Mouse (Mus musculus) neutrophil, adult 83 days (primary cell): ENCODE data around the gene Ptpra. TPM values are rescaled to one million over a fixed set of nuclear protein-coding genes. Genes with fewer than 3 reads are reported as not detected.

Experiments
- total RNA-seq, 2 experiments: library from RNA; stranded (reverse); gene quantifications; one replicate each; pipeline ENCODE4 v1.2.4; 2023

Gene Ptpra
- total RNA-seq, result 10 to 100 TPM; 70.2 to 88.9 TPM

GRCm38 (mm10) chr2:130449794-130450433 is at the start of gene Ptpra:
Gene Ptpra, plus strand, starts transcription at chr2:130450278.

GRCm38 (mm10) chr2:130404939-130405338 is 45.1 kb upstream of the Ptpra start, which contains the start of the genes Gm28372 and 1700020A23Rik:
Gene Gm28372, plus strand, starts transcription at chr2:130405239.
Gene 1700020A23Rik, plus strand, starts transcription at chr2:130405259.

GRCm38 (mm10) chr2:130406178-130406577 is 43.9 kb upstream of the Ptpra start, which contains the start of gene Tmem239:
Gene Tmem239, plus strand, starts transcription at chr2:130406478.

GRCm38 (mm10) chr2:130424126-130424853 is 25.8 kb upstream of the Ptpra start, which contains the start of the genes Vps16 and Pced1a:
Gene Vps16, plus strand, starts transcription at chr2:130424339.
Gene Pced1a, minus strand, starts transcription at chr2:130424701.

GRCm38 (mm10) chr2:130563212-130564055 is 113.4 kb downstream of the Ptpra start, which contains the start of gene Mrps26:
Gene Mrps26, plus strand, starts transcription at chr2:130563742.

GRCm38 (mm10) chr2:130575873-130576272 is 125.8 kb downstream of the Ptpra start, which contains the start of gene Oxt:
Gene Oxt, plus strand, starts transcription at chr2:130576173.

GRCm38 (mm10) chr2:130582552-130582951 is 132.5 kb downstream of the Ptpra start, which contains the start of gene Avp:
Gene Avp, minus strand, starts transcription at chr2:130582554.

Other genes starting within 250 kb of the Ptpra start
- 100 to 1,000 TPM in 1 of 2 experiments, 10 to 100 TPM in 1; 91.1 to 110 TPM for gene Nop56, start 175.8 kb upstream of the Ptpra start, total RNA-seq
- 10 to 100 TPM; 56.2 to 62.2 TPM for gene Idh3b, start 165.7 kb upstream of the Ptpra start, total RNA-seq
- not detected for gene Ebf4, start 155.1 kb upstream of the Ptpra start, total RNA-seq
- under 1 TPM; 0.40 to 0.96 TPM for gene Cpxm1, start 52.7 kb upstream of the Ptpra start, total RNA-seq
- not detected for gene Gm28372, start 45.0 kb upstream of the Ptpra start, total RNA-seq
- not detected for gene 1700020A23Rik, start 45.0 kb upstream of the Ptpra start, total RNA-seq
- gene Tmem239, start 43.8 kb upstream of the Ptpra start, total RNA-seq, result not detected
- gene Vps16, start 25.9 kb upstream of the Ptpra start, total RNA-seq, result 10 to 100 TPM; 59.3 to 68.0 TPM
- gene Pced1a, start 25.6 kb upstream of the Ptpra start, total RNA-seq, result 10 to 100 TPM; 11.6 to 13.3 TPM
- gene Mrps26, start 113.5 kb downstream of the Ptpra start, total RNA-seq, result 10 to 100 TPM; 26.7 to 31.5 TPM
- gene Oxt, start 125.9 kb downstream of the Ptpra start, total RNA-seq, result not detected
- not detected for gene Avp, start 132.3 kb downstream of the Ptpra start, total RNA-seq
- gene Fastkd5, start 179.7 kb downstream of the Ptpra start, total RNA-seq, result 1 to 10 TPM; 4.3 to 5.1 TPM
- 1 to 10 TPM; 2.6 to 3.6 TPM for gene Ubox5, start 179.8 kb downstream of the Ptpra start, total RNA-seq
- gene Lzts3, start 192.5 kb downstream of the Ptpra start, total RNA-seq, result 1 to 10 TPM in 1 of 2 experiments, under 1 TPM in 1; 0.99 to 1.1 TPM
- gene Ddrgk1, start 214.4 kb downstream of the Ptpra start, total RNA-seq, result 10 to 100 TPM; 41.6 to 43.0 TPM
- gene Itpa, start 217.3 kb downstream of the Ptpra start, total RNA-seq, result 10 to 100 TPM; 11.7 to 12.8 TPM
- under 1 TPM in 1 of 2 experiments, not detected in 1; 0.33 TPM for gene Slc4a11, start 247.2 kb downstream of the Ptpra start, total RNA-seq